Comparison of ENCODE assay signal across 26 mouse cellular contexts in the genomic region with DNA sequence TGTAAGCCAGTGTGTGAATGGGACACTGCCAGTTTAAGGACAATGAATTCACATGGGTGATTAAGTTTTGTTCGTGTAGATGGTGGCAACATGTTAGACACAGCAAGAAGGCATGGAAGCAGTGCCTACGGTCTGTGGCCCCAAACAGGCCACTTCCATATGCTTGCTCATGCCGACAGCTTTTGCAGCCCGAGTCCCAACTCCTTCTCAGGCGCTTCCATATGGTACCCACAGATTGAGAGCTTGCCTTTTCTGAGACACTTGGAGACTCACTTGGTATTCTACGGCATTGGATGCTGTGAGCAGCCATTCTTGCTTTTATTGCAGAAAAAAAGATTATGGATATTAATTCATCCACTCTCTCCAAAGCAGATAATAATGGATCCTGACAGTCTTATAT.
DNase-seq lines count a peak whose midpoint lies in the region; ATAC-seq lines count a peak whose summit lies in the region.
"Had no signal": no experiment of that assay in that cellular context is flagged by ENCODE, and none has a peak within 500 bp of the region (broad histone marks: within the 10 kb centered on the region; RNA-seq: fewer than 3 reads in every experiment).

No protein-coding gene starts in this region.

- peaks cover 68% of the 10 kb centered on the region for H3K4me1 ChIP-seq in heart, embryonic 10.5 days
- peaks cover 27% of the 10 kb centered on the region for H3K4me1 ChIP-seq in heart, embryonic 16.5 days (ENCODE audit: control insufficient read depth, insufficient read depth, low read length)
- H3K4me1 ChIP-seq: intestine, embryonic 15.5 days; stomach, embryonic 15.5 days had no signal

- 73% methylated on average over 6 of the region's 6 CpGs for WGBS in heart, embryonic 10.5 days
- WGBS in heart, embryonic 16.5 days = 68% methylated on average over 6 of the region's 6 CpGs

- H3K36me3 ChIP-seq in heart, embryonic 10.5 days = no peaks in the 10 kb centered on the region
- no peaks in the 10 kb centered on the region for H3K36me3 ChIP-seq in heart, embryonic 16.5 days (ENCODE audit: control insufficient read depth, insufficient read depth)
- H3K36me3 ChIP-seq: embryonic facial prominence, embryonic 12.5 days; hindbrain, embryonic 10.5 days; intestine, embryonic 15.5 days; limb, embryonic 12.5 days; midbrain, embryonic 10.5 days; stomach, embryonic 15.5 days had no signal

- no peak overlapping the region for H3K9ac ChIP-seq in heart, embryonic 16.5 days (ENCODE audit: low read length)
- H3K9ac ChIP-seq: embryonic facial prominence, embryonic 12.5 days; intestine, embryonic 15.5 days; limb, embryonic 12.5 days; liver, postnatal 0 days; stomach, embryonic 15.5 days had no signal

- H3K27me3 ChIP-seq in heart, embryonic 10.5 days (ENCODE audit: insufficient read depth, poor library complexity, severe bottlenecking) = no peaks in the 10 kb centered on the region
- H3K27me3 ChIP-seq in heart, embryonic 16.5 days (ENCODE audit: control insufficient read depth, insufficient read depth, low read length) = no peaks in the 10 kb centered on the region
- H3K27me3 ChIP-seq: embryonic facial prominence, embryonic 12.5 days; intestine, embryonic 15.5 days; limb, embryonic 12.5 days; stomach, embryonic 15.5 days had no signal

- H3K27ac ChIP-seq in heart, embryonic 10.5 days = peak overlapping the region; percentile 86
- peak overlapping the region; percentile 83 for H3K27ac ChIP-seq in heart, embryonic 16.5 days (ENCODE audit: low read length)
- H3K27ac ChIP-seq: embryonic facial prominence, embryonic 12.5 days; hindbrain, embryonic 10.5 days; intestine, embryonic 15.5 days; limb, embryonic 12.5 days; midbrain, embryonic 10.5 days; stomach, embryonic 15.5 days had no signal

- no peak for ATAC-seq in heart, embryonic 16.5 days (replicated peaks; ENCODE audit: extremely low read depth, insufficient read depth, low FRiP score)
- ATAC-seq: hindbrain, embryonic 16.5 days; intestine, embryonic 15.5 days; liver, postnatal 0 days; lung, postnatal 0 days; midbrain, embryonic 16.5 days had no signal

- no peaks in the 10 kb centered on the region for H3K9me3 ChIP-seq in heart, embryonic 10.5 days
- no peaks in the 10 kb centered on the region for H3K9me3 ChIP-seq in heart, embryonic 16.5 days (replicated peaks; ENCODE audit: control insufficient read depth, low read length)
- H3K9me3 ChIP-seq: embryonic facial prominence, embryonic 12.5 days; hindbrain, embryonic 10.5 days; intestine, embryonic 15.5 days; limb, embryonic 12.5 days; midbrain, embryonic 10.5 days; stomach, embryonic 15.5 days had no signal

- DNase-seq in heart, embryonic 10.5 days (ENCODE audit: low spot score) = no peak
- DNase-seq in heart, adult 11 months = no peak
- no peak for DNase-seq in heart, postnatal 25 days (ENCODE audit: low spot score)
- DNase-seq in brain, adult 2 months (ENCODE audit: low read depth, low spot score) = peak; percentile 43
- DNase-seq in brain, embryonic 18.5 days (ENCODE audit: low read depth, low spot score) = peak; percentile 46
- DNase-seq in natural killer cell, adult 2 months (ENCODE audit: low spot score in 2 of 2) = no peak
- DNase-seq: adrenal gland, adult 8-10 months; cerebellum, adult 2 months; cerebellum, postnatal 25 days; gastrocnemius, postnatal 36 days; kidney, adult 8-10 months; kidney, postnatal 14 days; liver, postnatal 0 days; thymus, postnatal 25 days had no signal

- H3K4me3 ChIP-seq in heart, embryonic 10.5 days = no peak overlapping the region
- no peak overlapping the region for H3K4me3 ChIP-seq in heart, embryonic 16.5 days (ENCODE audit: low read length)
- H3K4me3 ChIP-seq: embryonic facial prominence, embryonic 12.5 days; hindbrain, embryonic 10.5 days; intestine, embryonic 15.5 days; limb, embryonic 12.5 days; midbrain, embryonic 10.5 days; myocyte; stomach, embryonic 15.5 days had no signal

- H3K4me2 ChIP-seq in heart, embryonic 16.5 days (ENCODE audit: low read depth, low read length) = no peak overlapping the region
- H3K4me2 ChIP-seq: embryonic facial prominence, embryonic 12.5 days; intestine, embryonic 15.5 days; limb, embryonic 12.5 days; liver, embryonic 11.5 days; stomach, embryonic 15.5 days had no signal

- intact Hi-C loops in heart, postnatal 25 days (cut with DNase I) = no loop called here

Comparison
In these comparisons a context has a peak if more than half of its experiments do, and no peak if none do; other contexts are left out.
1. DNase-seq: peak in brain, adult 2 months (single experiment) and brain, embryonic 18.5 days (single experiment); none in heart, embryonic 10.5 days (single experiment), heart, adult 11 months (single experiment), heart, postnatal 25 days (single experiment) and natural killer cell, adult 2 months (0 of 2).